Mouse (Mus musculus) skeletal muscle tissue, adult 2 months (tissue): ENCODE measurements at regions not wholly inside any gene's neighbourhood (a gene's known extent, or its start where the extent isn't known, plus 50 kb on each side); places are given as distances from the start of the nearest gene placed in this dataset.

ENCODE experiments used
- DNase-seq: peaks from one replicate; pipeline ENCODE4 v3.0.0-alpha.2; 2012; ENCODE audit warnings: low read depth, low spot score

DNA sequence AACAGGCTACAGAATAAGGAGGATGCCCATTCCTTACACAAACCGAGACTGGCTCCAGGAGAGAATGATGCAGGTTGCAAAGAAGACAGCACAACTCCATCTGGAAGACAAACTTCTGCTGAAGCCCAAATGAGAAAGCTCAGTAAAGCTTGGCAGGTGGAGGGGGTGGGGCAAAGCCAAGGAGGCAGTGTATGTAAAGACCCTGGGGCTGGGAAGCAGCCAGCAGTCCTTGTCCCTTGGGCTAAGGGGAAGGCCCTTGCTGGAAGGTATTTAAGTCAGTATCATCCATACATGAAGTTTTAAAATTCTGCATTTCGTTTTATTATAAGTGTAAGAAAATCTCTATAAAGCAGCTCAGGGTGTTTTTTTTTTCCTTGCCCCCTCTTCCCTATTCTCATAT lies 182.3 kb upstream of the Kdm8 start:
- DNase-seq: no peak

DNA sequence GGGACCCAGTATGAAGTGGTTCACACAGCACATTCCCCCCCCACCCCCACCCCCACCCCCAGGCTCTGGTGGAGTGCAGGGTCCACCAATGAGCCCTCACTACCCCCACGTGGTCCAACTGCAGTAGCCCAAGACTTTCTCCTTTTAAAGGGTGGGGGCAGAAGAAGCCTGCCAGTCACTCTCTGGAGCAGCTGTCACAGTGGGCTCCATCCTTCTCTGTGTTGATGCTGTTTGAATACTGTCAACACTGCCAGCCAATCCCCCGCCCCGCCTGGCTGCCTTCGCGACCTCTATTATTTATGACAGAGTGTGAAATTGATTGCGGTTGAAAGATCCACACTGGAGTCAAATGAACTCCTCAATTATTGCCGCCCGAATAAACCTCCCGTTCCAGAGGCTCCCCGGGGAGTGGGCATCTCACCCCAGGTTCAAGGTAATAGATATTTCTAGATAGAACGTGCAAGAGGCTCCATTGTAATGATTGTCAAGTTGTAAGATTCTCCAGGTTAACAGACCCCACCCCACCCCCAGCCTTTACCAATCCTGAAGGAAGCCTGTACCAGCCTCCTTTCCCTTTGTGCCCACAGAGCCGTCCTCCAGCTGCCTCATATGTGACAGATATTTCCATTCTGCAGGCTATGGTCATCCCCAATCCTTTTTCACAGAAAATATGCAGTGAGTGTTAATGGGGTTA lies 181.7 kb upstream of the Kdm8 start:
- DNase-seq: no peak

DNA sequence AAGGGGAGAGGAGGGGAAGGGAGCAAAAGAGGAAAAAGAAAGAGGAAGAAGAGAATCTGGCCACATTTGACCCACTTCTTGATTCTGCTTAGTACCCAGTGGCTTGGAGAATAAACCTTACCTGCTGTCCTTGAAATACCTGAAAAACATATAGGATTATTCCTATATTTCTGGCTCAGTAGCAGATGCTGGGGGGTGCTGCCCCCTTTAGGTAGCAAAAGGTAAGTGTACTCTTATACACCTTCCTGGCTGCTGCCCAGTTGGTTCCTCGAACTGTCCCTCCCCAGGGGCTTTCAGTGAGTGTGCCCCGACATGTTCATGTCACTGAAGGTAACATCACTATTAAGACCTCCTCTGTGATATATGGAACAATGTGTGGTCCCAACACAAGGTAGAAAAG lies 180.7 kb upstream of the Kdm8 start:
- no peak for DNase-seq

DNA sequence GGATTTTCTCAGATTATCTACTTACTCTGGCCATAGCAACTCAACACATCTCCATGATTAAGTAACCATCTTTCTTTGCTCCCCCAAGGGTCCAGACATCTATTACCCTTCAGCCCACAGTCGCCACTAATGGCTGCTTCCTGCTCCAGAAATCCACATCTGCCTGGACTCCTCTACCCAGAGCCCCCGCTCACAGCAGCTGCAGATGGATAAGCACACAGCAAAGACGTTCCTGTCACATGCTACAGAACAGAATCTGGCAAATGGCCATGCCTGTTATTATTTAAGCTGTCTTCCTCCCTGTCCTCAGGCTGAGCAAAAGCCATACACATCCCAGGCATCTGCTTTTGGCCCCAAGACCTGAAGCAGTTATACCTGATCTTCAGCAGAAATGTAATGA lies 173.8 kb upstream of the Kdm8 start:
- no peak for DNase-seq

DNA sequence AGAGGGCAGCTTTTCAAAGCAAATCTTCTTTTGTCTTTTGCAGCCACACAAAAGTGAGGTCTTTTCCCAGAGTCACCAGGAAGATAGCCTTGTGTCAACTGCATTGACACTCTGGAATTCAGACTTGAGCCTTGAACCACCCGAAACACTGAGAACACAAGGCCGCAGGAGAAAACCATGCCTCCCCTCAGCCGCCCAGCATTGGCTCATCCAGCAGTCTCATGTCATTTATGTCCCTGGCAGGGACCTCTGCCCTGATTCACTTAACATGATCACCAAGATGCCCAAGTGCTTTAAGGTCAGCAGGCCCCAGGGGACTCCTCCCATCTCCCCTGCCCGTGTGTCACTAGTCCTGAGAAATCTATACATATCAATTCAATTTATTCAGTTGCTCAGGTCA lies 173.1 kb upstream of the Kdm8 start:
- DNase-seq: no peak

DNA sequence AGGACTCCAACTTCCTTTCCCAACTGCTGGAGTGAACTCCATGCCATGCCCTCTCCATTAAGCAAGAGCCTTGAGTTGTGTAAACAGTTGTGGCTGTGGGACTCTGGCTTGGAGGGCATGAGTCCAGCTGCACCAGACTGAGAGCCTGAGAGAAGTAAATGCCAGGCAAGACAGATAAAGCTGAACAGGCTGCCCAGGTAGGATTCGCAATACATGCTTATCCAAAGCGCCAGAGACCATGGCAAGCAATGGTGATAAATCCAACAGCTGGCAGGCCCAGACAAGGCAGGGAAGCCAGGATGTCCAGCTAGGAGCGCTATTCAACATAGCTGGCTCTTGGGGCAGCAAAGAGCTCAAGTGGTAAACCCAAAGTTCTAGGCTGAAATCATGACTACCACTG lies 163.1 kb upstream of the Kdm8 start:
- no peak for DNase-seq

DNA sequence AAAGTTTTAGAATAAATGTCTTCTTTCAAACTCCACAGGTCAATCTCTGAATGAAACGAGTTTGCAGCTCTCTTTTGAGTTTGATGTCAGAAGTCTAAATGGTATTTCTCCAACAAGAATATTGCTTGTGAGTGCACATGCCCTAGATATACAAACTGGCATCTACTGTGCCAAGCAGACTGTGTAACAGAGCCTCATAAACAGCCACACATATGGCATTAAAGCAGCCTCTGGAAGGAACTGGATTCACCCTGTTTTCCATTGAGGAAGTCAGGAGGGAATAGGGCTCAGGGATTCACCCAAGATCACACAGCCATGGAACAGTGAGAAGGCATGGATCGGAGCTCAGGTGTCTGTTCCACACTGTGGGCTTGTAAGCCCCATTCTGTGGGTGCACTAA lies 149.2 kb upstream of the Kdm8 start:
- DNase-seq: no peak

DNA sequence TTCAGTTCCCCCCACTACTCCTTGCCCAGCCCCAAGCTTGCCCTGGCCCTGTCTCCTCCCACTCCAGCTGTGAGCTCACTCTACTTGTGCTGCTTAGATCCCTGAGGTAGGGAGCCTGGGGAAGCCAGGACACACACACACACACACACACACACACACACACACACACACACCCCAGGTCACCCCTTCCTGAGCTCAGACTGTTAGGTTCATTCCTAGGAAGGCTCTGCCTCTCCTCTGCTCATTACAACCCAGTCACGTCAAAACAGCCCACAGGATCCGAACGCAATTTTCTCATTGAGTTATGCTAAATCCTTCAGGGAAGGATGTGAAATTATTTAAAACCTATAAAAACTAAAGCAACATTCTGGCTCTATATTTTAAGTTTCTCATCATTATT lies 136.0 kb upstream of the Kdm8 start:
- DNase-seq: no peak

DNA sequence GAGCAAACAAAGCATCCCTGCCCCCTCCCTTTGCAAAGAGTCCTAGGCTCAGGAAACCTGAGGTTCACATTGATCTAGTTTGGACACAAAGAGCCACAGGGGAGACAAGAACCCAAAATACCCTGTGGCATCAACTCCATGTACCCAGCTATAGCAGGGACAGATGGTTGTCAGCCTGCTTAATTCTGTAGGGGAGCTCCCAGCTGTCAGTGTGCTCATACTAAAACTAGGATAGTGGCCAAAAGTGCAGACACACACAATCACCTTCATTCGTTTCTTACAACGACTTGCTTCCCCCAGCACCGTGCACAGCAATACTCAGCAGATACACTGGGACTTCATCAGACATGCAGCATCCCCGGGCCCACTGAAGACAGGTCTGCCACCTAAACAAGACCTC lies 133.5 kb upstream of the Kdm8 start:
- DNase-seq: no peak

DNA sequence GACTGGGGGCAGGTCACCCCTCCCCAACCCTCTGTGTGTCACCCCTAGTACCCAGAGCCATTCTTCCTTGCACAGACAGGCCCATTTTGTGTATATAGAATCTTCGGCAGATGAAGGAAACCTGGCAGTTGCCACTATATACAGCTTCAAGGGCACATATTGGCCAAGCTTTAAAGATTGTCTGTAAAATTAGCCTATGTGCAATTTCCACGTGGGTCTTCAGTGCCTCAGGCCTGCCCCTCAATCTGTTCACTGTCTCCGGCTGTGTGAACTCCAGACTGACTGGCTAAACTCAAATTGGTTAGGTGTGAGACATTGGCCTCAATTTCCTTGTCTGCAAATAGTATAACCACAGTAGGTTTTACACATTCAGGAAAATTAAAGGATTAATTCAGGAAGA lies 130.9 kb upstream of the Kdm8 start:
- DNase-seq: no peak

DNA sequence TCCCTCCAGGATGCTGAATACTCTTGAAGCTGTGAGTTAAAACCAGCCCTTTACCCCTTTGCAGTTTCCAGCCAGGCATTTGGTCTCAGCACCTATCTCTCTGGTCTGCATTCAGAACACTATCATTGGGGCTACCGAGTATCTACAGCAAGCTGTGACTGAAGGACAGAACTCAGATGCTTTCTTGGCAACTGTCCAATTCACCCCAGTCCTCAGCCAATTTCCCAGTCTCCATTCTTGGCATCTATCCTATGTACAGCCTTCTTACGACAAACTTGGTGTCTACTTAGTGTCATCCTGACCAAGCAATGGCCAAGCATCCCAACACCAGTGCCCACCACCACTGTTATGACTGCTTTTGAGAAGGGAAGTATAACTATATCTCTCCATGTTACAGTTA lies 109.7 kb upstream of the Kdm8 start:
- DNase-seq: no peak

DNA sequence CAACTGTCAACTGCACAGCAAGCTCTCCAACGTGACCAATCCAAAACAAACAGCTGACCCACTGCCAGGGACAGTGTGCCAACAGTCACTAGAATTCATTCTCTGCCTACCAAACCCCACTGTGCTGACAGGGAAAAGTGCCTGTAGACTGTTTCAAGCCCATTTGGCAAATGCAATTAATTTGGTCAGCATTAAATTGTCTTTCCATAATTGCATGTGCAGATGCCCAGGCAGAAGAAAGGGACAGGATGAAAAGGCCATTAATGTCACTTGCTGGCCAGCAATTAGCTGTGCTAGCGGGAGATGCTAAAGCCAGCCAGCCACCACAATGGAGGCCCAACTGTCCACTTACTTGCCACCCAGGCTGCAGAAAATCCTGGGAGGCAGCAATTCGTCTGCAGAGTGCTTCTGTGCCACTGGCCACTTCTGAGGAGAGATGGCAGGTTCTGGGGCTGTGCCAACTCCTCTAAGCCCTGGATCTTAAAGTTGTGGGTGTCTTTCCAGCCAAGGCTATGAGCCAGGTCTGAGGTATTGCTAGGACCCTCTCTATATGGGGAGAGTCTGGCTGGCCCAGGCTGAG lies 108.8 kb upstream of the Kdm8 start:
- DNase-seq: no peak

DNA sequence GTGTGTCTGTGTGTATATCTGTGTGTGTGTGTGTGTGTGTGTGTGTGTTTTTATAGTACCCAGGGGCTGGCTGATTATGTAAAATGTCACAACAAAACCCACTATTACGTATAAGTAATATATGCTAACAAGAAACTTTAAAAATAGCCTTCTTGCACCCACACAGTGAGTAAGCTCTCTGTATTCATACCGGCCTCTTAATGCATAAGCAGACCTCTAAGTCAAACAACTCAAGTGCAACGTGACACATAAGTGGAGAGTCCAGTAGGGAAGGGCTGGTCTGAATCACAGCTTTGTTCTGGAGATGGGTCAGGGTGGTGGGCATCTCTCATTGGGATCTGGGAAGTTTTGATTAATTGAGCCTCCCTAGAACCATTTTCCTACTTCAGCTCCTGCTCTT lies 107.7 kb upstream of the Kdm8 start:
- DNase-seq: no peak

DNA sequence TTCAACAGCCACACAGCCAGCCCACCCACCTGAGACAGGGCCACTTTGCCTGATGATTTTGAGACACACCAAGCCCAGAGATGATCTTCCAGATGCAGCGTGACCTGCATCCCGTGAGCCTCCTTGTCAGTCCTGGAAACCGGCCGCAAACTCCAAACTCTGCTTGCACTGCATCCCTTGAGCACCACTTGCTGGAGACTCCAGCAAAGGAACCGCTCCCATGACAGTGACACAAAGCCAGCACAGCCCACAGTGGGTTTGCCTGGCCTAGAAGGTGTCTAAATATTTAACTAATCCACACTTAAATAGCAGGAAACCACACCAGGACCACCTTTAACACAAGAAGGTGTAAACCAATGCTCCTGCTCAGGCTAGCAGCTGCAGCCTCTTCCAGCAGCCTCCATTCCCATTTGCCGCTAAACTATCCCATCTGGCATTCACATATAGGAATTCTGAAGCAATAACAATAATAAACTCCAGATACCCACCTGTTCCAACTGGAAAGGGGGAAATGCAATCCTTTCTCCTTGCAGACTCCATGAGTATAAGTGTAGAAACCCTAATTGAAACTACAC lies 106.2 kb upstream of the Kdm8 start:
- DNase-seq: no peak

DNA sequence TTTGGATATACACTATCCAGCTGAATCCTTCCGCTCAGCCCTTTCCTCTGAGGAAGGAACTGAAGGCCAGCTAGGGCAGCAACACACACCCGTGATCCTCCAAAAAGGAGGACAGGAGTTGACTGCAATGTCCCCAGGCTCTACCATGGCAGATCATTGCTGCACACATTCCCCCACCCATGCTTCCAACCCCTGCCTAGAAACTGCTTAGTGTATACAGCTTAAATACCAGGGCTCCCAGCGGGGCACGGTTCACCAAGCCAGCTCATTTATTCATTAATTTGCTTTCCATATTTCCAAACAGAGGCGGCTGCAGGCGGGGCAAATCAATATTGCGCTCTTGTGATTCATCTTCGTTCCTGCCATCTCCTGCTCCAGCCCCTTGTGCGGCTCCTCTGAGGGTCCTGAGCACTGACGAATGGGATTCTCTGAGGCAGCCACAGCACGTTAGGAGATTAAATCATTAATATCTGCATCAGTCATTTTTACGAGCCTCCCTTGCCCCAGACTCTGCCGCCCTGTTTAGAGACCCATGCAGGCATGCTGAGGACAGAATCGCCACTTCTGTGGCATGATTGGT lies 104.1 kb upstream of the Kdm8 start:
- DNase-seq: no peak

DNA sequence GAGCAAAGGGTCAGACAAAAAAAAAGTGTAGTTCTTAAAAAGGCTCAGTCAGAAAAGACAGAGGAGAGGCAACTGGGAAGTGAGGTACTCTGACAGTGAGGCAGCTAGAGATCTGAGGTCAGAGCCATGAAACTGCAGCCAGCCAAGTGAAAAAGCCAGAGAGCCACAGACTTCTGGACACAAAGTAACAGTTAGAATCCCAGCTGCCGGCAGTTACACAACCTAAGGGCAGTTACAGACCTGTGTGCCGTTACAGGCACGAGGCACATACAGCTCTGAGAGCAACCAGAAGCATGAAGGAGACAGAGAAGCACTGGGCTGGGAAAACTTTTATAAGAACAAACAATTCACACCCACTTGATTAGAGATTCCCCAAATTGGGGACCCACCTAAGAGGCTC lies 94.9 kb upstream of the Kdm8 start:
- peak; percentile 18 for DNase-seq

DNA sequence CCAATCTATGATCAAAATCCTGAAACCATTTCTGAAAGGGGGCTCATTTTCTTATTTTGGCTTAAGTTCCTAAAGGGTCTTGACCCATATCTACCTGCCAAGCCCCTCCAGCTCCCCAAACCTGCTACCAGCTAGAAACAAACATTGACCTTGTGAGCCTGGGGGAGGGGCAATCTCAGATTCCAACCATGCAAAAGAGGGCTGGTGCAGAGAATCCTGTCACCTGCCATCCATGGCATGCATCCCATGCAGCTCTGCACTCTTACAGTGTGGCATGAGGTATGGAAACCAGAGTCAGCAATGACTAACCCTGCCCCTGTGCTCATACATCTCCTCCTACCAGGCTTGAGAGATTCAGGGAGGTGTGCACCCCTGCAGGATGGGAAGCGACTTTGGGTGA lies 90.3 kb upstream of the Kdm8 start:
- no peak for DNase-seq

DNA sequence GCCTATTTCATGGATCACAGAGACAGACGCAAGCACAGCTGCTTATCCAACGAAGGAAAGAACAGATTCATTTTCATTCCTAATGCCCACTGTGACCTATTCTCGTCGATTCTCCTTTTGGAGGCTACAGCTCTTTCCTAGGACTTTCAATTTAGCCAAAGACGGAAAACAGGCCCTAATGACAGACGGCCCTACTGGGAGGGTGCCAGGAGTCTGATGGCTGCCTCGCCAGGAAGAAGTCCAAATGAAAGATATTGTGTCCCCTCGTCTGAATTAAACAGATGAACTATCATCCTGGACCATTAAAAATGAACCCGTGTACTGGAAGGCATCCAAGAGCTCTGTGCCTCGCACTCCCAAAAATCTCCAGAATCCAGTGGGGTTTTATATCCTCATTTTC lies 89.5 kb upstream of the Kdm8 start:
- no peak for DNase-seq

DNA sequence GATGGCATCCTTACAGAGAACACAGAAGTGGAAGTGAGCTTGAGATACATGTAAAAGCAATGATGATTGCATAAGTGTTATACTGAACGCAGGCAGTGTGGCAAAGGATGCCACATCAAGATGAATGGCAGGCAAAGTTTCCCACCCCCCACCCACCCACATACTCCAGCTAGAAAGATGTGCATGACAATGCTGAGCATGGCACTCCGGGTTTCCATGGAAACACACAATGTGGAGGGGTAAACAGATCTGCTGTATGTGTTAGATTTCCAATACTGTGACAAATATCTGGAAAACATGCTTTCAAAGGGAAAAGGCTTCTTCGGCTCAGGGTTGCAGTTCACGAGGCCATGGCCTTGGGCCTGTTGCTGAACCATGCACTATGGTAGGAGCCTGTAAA lies 86.5 kb upstream of the Kdm8 start:
- DNase-seq: no peak

DNA sequence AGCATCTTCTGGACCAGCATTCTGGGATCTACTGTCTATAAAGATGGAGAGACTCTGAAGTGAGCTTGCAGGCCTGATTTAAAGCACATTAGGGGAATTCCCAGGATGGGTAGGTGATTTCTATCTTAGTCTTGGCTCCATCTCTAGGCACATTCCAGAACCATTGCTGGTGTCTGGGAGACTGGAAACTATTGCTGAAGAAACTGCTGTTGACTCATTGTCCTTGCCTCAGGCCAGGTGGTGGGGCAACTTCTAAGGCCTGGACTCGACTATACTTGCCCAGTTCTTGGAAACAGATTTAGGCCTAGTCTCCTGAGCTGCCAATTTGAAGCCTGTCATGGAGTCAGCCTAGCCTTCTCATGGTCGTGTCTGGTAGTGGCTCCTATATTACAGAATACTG lies 61.5 kb upstream of the Kdm8 start:
- DNase-seq: no peak

DNA sequence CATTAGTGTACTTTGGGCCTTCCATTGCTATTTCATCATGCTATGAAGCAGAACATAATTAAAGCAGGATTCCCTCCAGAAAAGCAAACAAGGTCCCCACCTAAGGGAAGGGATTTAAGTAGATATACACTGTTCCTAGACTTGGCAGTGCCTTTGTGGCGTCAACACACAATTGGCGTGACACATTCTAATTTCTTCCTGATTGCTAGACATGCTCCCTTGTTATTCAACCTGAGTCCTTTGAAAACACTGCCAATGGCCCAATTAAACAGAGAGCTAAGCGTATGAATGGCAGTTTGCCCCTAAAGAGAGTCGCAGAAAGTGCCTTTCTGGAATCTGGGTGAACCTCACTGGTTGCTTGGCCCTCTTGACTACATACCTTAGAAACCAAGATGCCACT lies 60.3 kb upstream of the Kdm8 start:
- DNase-seq: no peak

DNA sequence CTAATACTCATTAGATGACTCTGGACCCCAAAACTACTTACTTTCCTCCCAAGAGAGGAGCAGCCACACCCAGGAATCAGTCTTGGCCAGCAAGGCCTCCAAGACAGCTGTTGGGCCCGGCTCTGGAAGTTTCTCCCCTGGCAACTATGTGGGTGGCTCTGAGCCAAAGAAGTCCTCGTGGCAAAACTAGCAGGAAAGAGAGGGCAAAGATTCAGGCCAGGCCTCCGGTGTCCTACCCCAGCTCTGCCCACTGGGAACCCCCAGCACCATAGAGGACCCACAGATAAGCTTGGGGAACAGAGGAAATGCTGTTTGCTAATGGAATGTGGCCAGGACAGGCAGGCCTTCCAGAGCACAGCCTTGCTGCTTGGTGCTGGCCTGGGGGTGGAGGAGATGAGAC lies 51.9 kb upstream of the Kdm8 start:
- peak; percentile 55 for DNase-seq

DNA sequence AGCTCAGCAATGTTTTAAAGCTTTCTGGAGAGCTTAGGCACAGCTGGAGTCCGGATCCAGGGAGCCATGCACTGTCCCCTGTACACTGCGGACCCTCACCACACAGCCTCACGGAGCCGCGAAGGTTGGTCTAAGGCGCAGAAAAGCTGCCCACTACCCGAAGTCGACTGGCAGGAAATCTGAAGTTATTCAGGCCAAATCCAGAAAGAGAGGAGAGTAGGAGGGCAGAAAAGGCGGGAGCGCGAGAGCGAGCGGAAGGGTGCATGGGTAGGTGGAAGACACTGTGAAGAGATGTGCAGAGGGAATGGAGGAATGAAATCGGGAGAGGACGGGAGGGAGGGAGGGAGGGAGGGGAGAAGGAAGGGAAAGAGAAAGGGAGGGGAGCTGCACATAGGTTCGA lies 51.2 kb upstream of the Kdm8 start:
- DNase-seq: no peak
